Mouse (Mus musculus): ENCODE data around the gene Ermap.

Gene Ermap

GRCm38 (mm10) chr4:119189864-119190263 lies at the start of gene Ermap:
Gene Ermap (minus strand): TSS chr4:119190011.
- no peak for DNase-seq

GRCm38 (mm10) chr4:119239181-119239682 lies 49.4 kb upstream of the Ermap start:
- no peak for DNase-seq

GRCm38 (mm10) chr4:119238661-119239060 lies 48.9 kb upstream of the Ermap start:
- no peak for DNase-seq

DNA sequence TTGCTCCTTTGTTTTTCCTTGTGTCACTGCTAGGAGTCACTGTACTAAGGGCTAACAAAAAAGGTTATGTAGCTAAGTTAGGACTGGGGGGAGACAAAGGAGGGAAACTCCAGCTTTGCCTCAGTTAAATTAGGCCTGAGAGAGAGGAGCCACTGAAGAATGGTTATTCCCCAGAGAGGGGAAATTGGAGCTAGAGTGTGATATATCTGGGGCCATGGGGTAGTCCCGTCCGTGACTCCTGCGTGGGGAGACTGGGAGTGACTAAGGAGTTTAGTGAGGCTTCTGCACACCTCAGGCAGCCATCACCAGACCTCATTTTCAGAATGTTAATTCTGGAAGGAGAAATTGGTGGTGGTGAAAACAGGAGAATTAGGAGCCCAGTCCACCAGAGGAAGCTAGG lies 44.5 kb upstream of the Ermap start:
- no peak for DNase-seq

GRCm38 (mm10) chr4:119233256-119233901 lies 43.6 kb upstream of the Ermap start:
- DNase-seq = peak; percentile 47

DNA sequence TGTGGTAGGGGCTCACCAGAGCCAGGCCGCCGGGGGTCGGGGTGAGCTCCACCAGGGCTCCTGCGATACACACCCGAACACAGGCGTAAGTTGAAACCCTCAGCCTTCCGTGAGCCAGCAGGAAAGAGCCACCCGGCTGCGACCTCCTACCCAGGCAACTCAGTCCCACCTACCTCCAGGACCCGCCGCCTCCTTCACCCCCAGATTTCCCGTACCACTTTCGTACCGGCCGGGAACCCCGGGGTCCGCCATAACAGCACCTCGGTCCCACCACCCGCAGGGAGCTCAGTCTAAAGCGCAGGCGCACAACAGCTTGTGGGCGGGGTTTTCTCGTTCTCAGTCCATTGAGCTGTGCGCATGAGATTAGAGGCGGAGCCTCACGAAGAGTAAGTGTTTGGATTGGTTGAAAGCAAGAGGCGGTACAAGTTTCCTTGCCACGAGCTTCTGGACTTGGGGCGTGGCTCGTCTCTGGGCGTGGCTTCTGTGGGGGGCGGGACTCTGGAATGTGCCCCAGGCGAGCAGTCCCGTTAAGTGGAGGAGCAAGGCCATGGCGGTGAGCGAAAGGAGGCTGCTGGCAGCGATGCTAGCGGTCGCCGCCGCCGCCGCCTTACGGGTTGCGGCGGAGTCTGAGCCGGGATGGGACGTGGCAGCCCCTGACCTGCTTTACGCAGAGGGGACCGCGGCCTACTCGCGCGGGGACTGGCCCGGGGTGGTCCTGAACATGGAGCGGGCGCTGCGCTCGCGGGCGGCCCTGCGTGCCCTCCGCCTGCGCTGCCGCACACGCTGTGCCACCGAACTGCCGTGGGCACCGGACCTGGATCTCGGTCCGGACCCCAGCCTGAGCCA lies 42.8 kb upstream of the Ermap start, which contains the start of the genes AU022252 and P3h1:
TSS of gene AU022252 (minus strand) at position 303 of the 846 bp plus-strand sequence.
TSS of gene P3h1 (plus strand) at position 506 of the 846 bp plus-strand sequence.
- peak; percentile 96 for DNase-seq

DNA sequence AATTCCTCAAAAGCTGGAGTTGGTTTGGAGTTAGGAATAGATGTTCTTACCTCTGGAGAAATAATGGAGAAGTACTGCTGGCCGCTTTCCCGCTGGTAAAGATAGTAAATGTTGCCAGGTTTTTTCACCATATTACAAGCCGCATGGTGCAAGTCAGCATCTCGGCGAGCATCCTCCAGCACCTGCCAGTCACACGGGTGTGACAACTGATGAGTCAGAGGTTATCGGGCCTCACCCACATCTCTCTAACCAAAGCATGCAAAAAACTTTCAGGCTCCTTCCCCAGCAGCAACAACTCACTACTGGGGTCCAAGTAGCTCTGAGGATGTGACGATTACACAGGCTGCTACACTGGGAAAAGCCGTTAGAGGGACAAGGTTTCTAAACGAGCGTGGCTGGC lies 36.9 kb upstream of the Ermap start:
- DNase-seq = no peak

GRCm38 (mm10) chr4:119225719-119226118 lies 35.9 kb upstream of the Ermap start:
- no peak for DNase-seq

DNA sequence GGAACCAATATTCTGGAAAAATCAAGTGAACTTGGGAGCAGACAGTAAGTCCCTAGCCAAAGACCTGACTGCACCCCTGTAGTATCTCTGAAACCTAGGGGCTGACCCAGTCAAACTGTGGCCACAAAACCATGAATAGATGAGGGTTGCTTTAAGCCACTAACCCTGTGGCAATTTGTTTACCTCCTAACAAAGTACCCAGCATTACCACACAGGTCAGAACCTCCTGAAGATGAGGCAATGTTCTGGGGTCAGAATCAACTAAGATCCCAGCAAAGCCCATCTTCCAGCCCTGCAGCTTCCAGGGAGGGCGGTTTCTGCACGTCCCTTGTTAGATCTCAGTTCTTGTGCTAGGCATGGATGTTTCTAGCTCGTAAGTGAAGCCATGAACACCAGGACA lies 34.7 kb upstream of the Ermap start:
- DNase-seq = no peak

DNA sequence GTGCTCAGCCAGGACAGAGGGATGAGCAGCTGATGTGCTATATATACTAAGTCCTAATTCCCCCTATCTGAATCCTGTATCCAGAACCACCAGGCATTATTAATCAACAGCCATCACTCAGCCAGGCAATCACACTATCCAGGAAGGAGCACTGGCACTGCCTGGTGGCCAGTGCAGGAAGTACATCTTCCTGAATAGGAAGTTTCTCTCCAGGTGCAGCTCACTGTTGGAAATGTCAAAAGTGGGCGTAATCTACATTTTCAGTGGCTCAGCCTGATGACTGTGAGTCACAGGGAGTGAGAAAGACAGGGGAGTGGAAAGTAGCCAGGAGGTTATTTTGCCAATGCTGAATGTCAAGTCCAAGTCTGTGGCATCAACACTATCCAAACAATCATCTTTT lies 33.9 kb upstream of the Ermap start:
- no peak for DNase-seq

- no peak for DNase-seq
Observed at GRCm38 (mm10) chr4:119218169-119218568, 28.4 kb upstream of the Ermap start, which contains the start of gene Tmem269. Gene Tmem269 (minus strand): TSS chr4:119218217.

GRCm38 (mm10) chr4:119216667-119217066 lies 26.9 kb upstream of the Ermap start:
- no peak for DNase-seq

- DNase-seq = peak; percentile 70
Observed at GRCm38 (mm10) chr4:119204672-119205071, 14.9 kb upstream of the Ermap start.

- no peak for DNase-seq
Observed at GRCm38 (mm10) chr4:119198105-119198504, 8.3 kb upstream of the Ermap start.

GRCm38 (mm10) chr4:119195582-119196320 lies 5.9 kb upstream of the Ermap start:
- no peak for DNase-seq

DNA sequence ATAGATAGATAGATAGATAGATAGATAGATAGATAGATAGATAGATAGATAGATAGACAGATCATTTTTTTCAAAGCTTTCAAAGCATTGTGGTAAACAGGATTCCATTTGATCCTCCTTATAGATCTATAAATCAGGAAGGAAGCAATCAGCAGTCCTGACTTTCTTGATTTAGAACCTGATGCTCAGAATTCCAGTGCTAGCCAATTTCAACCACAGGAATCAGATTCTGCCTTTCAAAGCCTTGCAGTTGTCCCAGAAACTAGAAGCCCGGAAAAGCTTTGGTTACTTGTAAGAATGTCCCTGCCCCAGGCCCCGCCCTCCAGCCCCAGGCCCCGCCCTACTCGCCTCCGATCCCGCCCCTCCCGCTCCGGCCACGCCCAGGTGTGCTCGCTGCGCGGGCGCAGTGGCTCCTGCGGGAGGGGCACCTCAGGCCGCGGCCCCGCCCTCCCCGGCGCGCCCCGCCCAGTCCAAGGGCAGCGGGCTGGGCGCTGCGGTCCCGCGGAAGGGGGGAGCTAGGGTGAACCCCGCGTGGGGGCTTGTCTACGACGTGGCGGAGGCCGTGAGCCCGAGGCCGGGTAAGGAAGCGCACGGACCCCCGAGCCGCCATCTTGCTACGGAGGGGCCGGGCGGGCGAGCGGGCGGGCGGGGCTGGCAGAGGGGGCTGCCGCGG lies 5.2 kb upstream of the Ermap start, which contains the start of gene Svbp:
TSS of gene Svbp (plus strand) at position 398 of the 673 bp plus-strand sequence.
- DNase-seq = peak; percentile 93

GRCm38 (mm10) chr4:119192757-119193156 lies 2.9 kb upstream of the Ermap start:
- no peak for DNase-seq

- no peak for DNase-seq
Observed at GRCm38 (mm10) chr4:119191273-119191672, 1.5 kb upstream of the Ermap start.

GRCm38 (mm10) chr4:119190618-119191017 lies 807 bp upstream of the Ermap start:
- no peak for DNase-seq

GRCm38 (mm10) chr4:119189392-119189791 lies 419 bp downstream of the Ermap start:
- DNase-seq = no peak

GRCm38 (mm10) chr4:119188060-119188785 lies 1.6 kb downstream of the Ermap start:
- no peak for DNase-seq

- DNase-seq = no peak
Observed at GRCm38 (mm10) chr4:119185771-119186170, 4.0 kb downstream of the Ermap start.
